Mouse (Mus musculus) midbrain, embryonic 14.5 days (tissue): ENCODE measurements around the gene Pask. TPM values are rescaled to one million over a fixed set of nuclear protein-coding genes. Genes with fewer than 3 reads are reported as not detected.

ENCODE experiments used
- ATAC-seq: fragments of 200-750 bp; cut with Nextera tagmentation; 2 replicates; pipeline ENCODE4 v1.8.0; 2017; ENCODE audit warnings: moderate number of reproducible peaks, moderate library complexity; ENCODE audit not compliant: low FRiP score, low TSS enrichment
- DNase-seq: peaks from one replicate; pipeline ENCODE4 v3.0.0-alpha.2; 2015
- H3K27ac ChIP-seq: fragments of 300-500 bp; sonication (generic); replicated peaks from 2 replicates; pipeline ENCODE4 v1.5.1; 2014; ENCODE audit warnings: mild to moderate bottlenecking, low read depth, low read length, moderate library complexity
- H3K27me3 ChIP-seq: fragments of 300-500 bp; sonication (generic); 2 replicates; pipeline ENCODE4 v1.6.1; 2014; ENCODE audit warnings: low read length, control low read depth, mixed read lengths; ENCODE audit not compliant: control insufficient read depth, insufficient read depth
- H3K36me3 ChIP-seq: fragments of 300-500 bp; sonication (generic); 2 replicates; pipeline ENCODE4 v1.6.1; 2014; ENCODE audit warnings: low read length, control low read depth; ENCODE audit not compliant: control insufficient read depth, insufficient read depth
- H3K4me1 ChIP-seq: fragments of 300-500 bp; sonication (generic); 2 replicates; pipeline ENCODE4 v1.6.1; 2014; ENCODE audit warnings: mild to moderate bottlenecking, antibody characterized with exemption, low read length, control low read depth; ENCODE audit not compliant: control insufficient read depth, insufficient read depth
- H3K4me2 ChIP-seq: fragments of 300-500 bp; sonication (generic); 2 replicates; pipeline ENCODE4 v1.6.1; 2014; ENCODE audit warnings: mild to moderate bottlenecking, low read length, moderate library complexity
- H3K4me3 ChIP-seq: fragments of 300-500 bp; sonication (generic); replicated peaks from 2 replicates; pipeline ENCODE4 v1.5.1; 2014; ENCODE audit warnings: low read depth, low read length
- H3K9ac ChIP-seq: fragments of 300-500 bp; sonication (generic); replicated peaks from 2 replicates; pipeline ENCODE4 v1.6.1; 2014; ENCODE audit warnings: mild to moderate bottlenecking, low read length, moderate library complexity
- H3K9me3 ChIP-seq: fragments of 300-500 bp; sonication (generic); 2 replicates; pipeline ENCODE4 v1.6.1; 2016; ENCODE audit warnings: low read length, control low read depth, mixed read lengths; ENCODE audit not compliant: control insufficient read depth
- WGBS: fragments of 180-500 bp; shearing (Covaris S2); extraction: QIAGEN DNeasy Blood & Tissue Kit; methylation state at CpG from one replicate; pipeline ENCODE4 v1.1.7; 2014; 5-methylcytosine and 5-hydroxymethylcytosine counted together
- microRNA-seq: library from miRNA; unstranded; fragments of <30 nt; microRNA quantifications from one replicate; pipeline ENCODE4, GENCODE M21; 2016
- polyA plus RNA-seq: library from polyadenylated mRNA; unstranded; fragments of >200 nt; fragmentation: Nextera tagmentation; extraction: Ambion mirVana; gene quantifications from 2 replicates; pipeline ENCODE4 v1.2.1, GENCODE M21; 2014

Pask gene
- polyA plus RNA-seq, 1 experiment from 2014 or later: 5.7 TPM

DNA sequence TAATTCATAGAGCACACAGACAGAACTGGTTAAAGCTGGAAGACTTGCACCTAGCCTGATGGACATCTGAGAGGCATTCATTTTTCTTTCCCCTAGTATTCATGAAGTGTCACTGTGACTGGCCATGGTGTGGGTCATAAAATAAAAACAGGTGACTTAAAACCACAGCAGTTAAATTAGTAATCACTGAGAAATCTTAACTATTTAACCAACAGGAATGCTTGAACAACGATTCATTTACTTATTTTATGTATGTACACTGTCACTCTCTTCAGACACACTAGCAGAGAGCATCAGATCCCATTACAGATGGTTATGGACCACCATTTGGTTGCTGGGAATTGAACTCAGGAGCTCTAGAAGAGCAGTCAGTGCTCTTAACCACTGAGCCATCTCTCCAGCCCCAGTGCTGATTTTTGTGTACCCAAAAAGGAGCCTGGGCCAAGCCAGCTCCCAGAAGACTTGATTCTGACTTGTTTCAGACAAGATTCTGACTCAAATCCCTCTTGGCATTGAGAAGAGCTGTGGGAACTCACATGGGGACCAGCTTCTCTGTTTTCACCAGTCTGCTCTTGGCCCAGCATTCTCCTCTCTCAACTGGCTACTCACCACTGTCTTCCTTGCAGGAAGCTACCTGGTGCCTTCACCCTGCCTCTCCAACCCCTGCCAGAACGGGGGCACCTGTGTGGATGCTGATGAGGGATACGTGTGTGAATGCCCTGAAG is 72.6 kb downstream of the Pask start:
- no peak for ATAC-seq
- no peak overlapping the region for H3K27ac ChIP-seq
- no peaks in the 10 kb centered on the region for H3K4me1 ChIP-seq
- DNase-seq: no peak
- H3K9me3 ChIP-seq: no peaks in the 10 kb centered on the region
- WGBS: 71% methylated on average over 3 of the region's 3 CpGs
- H3K4me2 ChIP-seq: no peak overlapping the region
- no peaks in the 10 kb centered on the region for H3K36me3 ChIP-seq
- no peak overlapping the region for H3K4me3 ChIP-seq
- H3K27me3 ChIP-seq: no peaks in the 10 kb centered on the region
- H3K9ac ChIP-seq: no peak overlapping the region

DNA sequence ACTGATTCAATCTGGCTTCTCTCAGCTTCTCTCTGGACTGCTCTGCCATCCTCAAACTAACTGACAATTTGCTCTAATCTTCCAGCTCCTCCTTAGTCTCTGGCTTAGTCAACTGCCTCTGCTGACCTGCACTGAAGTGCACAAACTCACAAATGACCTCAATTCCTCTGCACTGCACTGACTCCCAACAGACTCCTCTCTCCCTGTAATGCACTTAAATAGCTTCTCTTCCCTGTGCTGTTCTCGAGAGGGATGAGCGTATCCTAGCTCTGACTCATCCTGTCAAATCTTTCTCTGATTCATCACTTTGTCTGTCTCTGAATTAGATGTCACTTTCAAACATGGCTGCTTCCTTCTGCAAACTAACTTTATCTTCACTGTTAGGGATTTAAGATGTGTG is 75.0 kb downstream of the Pask start:
- no peak overlapping the region for H3K4me2 ChIP-seq
- no peaks in the 10 kb centered on the region for H3K36me3 ChIP-seq
- ATAC-seq (no peak), DNase-seq (no peak)
- WGBS: 89% methylated on average over 2 of the region's 2 CpGs
- no peak overlapping the region for H3K4me3 ChIP-seq
- H3K27me3 ChIP-seq: no peaks in the 10 kb centered on the region
- no peaks in the 10 kb centered on the region for H3K4me1 ChIP-seq
- H3K9me3 ChIP-seq: no peaks in the 10 kb centered on the region
- no peak overlapping the region for H3K27ac ChIP-seq
- no peak overlapping the region for H3K9ac ChIP-seq

DNA sequence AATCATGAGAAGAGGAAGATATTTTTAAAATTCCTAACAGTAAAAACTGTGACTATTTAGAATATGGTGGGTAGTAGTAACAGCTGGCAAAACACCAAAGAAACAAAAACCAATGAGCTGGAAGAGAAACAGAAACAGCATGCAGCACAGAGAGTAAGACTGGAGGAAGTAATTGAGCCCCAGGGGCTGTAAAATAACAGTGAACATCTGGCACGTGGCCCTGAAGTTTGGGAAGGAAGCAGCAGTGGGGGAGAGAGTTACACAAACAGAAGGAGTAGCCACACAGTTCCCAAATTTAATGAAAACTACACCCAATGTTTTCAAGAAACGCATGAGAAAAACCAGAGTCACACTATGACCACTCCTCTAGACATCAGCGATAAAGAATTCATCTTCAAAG is 76.1 kb downstream of the Pask start:
- Histone ChIP-seq H3K36me3 (no peaks in the 10 kb centered on the region), H3K9me3 (no peaks in the 10 kb centered on the region), H3K4me2 (no peak overlapping the region), H3K9ac (no peak overlapping the region), H3K4me3 (no peak overlapping the region), H3K4me1 (no peaks in the 10 kb centered on the region), H3K27me3 (no peaks in the 10 kb centered on the region), H3K27ac (no peak overlapping the region)
- DNase-seq (no peak), ATAC-seq (no peak)
- 69% methylated on average over 3 of the region's 3 CpGs for WGBS

Small RNAs within 50 kb of the gene (microRNA-seq; reads per million reads assigned to microRNA genes)
- gene Mir6345 (not detected), gene Mir6901 (not detected), gene Mir6902 (not detected)

Other genes starting within 250 kb of the Pask start
- gene Kif1a, start 241.5 kb downstream of the Pask start, polyA plus RNA-seq: 228 and 350 TPM in 2 replicates
- gene Agxt, start 208.2 kb downstream of the Pask start, polyA plus RNA-seq: not detected in 2 replicates
- not detected in 2 replicates for gene 2310007B03Rik, start 182.5 kb downstream of the Pask start, polyA plus RNA-seq
- 0.05 and 0.09 TPM in 2 replicates for gene Crocc2, start 174.8 kb downstream of the Pask start, polyA plus RNA-seq
- 3.0 and 7.2 TPM in 2 replicates for gene Sned1, start 107.6 kb downstream of the Pask start, polyA plus RNA-seq
- gene Mterf4, start 37.6 kb downstream of the Pask start, polyA plus RNA-seq: 27.7 and 30.0 TPM in 2 replicates
- gene Ppp1r7, start 628 bp downstream of the Pask start, polyA plus RNA-seq: 54.7 and 64.1 TPM in 2 replicates
- 0.68 and 0.69 TPM in 2 replicates for gene Ano7, start 30.4 kb upstream of the Pask start, polyA plus RNA-seq
- gene Hdlbp, start 135.3 kb upstream of the Pask start, polyA plus RNA-seq: 66.0 and 69.0 TPM in 2 replicates
- 3.6 and 4.7 TPM in 2 replicates for gene Farp2, start 168.6 kb upstream of the Pask start, polyA plus RNA-seq